9 mouse cellular contexts compared by ENCODE assay signal in genomic region chr5:125531634-125532033, GRCm38 (mm10). TPM values are rescaled to one million over a fixed set of nuclear protein-coding genes. Genes with fewer than 3 reads are reported as not detected.
DNase-seq lines count a peak whose midpoint lies in the region; ATAC-seq lines count a peak whose summit lies in the region.
"Had no signal": no experiment of that assay in that cellular context is flagged by ENCODE, and none has a peak within 500 bp of the region (broad histone marks: within the 10 kb centered on the region; RNA-seq: fewer than 3 reads in every experiment).

Tmem132b (plus strand) TSS chr5:125531774.

- peak; percentile 53 for DNase-seq in layer of hippocampus, adult 11-12 months (ENCODE audit: low spot score)
- no peak for DNase-seq in layer of hippocampus, adult 9-10 months (ENCODE audit: low spot score)
- DNase-seq in forebrain, embryonic 11.5 days (ENCODE audit: low spot score): peak; percentile 72
- peak; percentile 60 for DNase-seq in layer of hippocampus, adult 9-11 months
- DNase-seq in midbrain, embryonic 11.5 days (ENCODE audit: low spot score, missing footprints): peak; percentile 91
- no peak for DNase-seq in adrenal gland, adult 18-20 months (ENCODE audit: low spot score in 2 of 2)
- no peak for DNase-seq in thymus, postnatal 14 days
- no peak for DNase-seq in kidney, adult 18-20 months

- H3K27ac ChIP-seq in forebrain, embryonic 11.5 days (ENCODE audit: low read depth, low read length): no peak within 1 kb of the TSS
- H3K27ac ChIP-seq in midbrain, embryonic 11.5 days (ENCODE audit: low read depth, low read length): no peak within 1 kb of the TSS

- peak within 1 kb of the TSS; percentile 84 for H3K4me2 ChIP-seq in forebrain, embryonic 11.5 days (ENCODE audit: low read depth, low read length, severe bottlenecking)
- peak within 1 kb of the TSS; percentile 63 for H3K4me2 ChIP-seq in midbrain, embryonic 11.5 days

- peak within 1 kb of the TSS; percentile 48 for H3K9ac ChIP-seq in forebrain, embryonic 11.5 days (ENCODE audit: low read length)
- H3K9ac ChIP-seq in midbrain, embryonic 11.5 days (ENCODE audit: low read length): peak within 1 kb of the TSS; percentile 50

- ATAC-seq in forebrain, embryonic 11.5 days (replicated peaks; ENCODE audit: low FRiP score): 0 out of 2 replicates have a peak, but pooled peaks have one; percentile 19
- ATAC-seq in midbrain, embryonic 11.5 days (ENCODE audit: low FRiP score): peak; percentile 15

- peak within 1 kb of the TSS; percentile 45 for H3K4me3 ChIP-seq in forebrain, embryonic 11.5 days (ENCODE audit: low read depth, low read length)
- H3K4me3 ChIP-seq in midbrain, embryonic 11.5 days (ENCODE audit: low read depth, low read length): peak within 1 kb of the TSS; percentile 52

- no peaks in the 10 kb centered on the region for H3K9me3 ChIP-seq in forebrain, embryonic 11.5 days (ENCODE audit: control insufficient read depth, low read length)
- H3K9me3 ChIP-seq in midbrain, embryonic 11.5 days (ENCODE audit: control insufficient read depth, low read length): no peaks in the 10 kb centered on the region

- 3% methylated on average over 22 of the region's 25 CpGs for WGBS in forebrain, embryonic 11.5 days
- WGBS in midbrain, embryonic 11.5 days: 1% methylated on average over 25 of the region's 25 CpGs

- peaks cover 46% of the 10 kb centered on the region for H3K27me3 ChIP-seq in forebrain, embryonic 11.5 days (ENCODE audit: control insufficient read depth, insufficient read depth, low read length)
- peaks cover 48% of the 10 kb centered on the region for H3K27me3 ChIP-seq in midbrain, embryonic 11.5 days (ENCODE audit: control insufficient read depth, insufficient read depth, low read length)

- H3K4me1 ChIP-seq in forebrain, embryonic 11.5 days (replicated peaks; ENCODE audit: control insufficient read depth, insufficient read depth, low read length): peaks cover 19% of the 10 kb centered on the region
- H3K4me1 ChIP-seq in midbrain, embryonic 11.5 days (ENCODE audit: control insufficient read depth, insufficient read depth, low read length): peaks cover 11% of the 10 kb centered on the region

- H3K36me3 ChIP-seq in forebrain, embryonic 11.5 days (ENCODE audit: control insufficient read depth, insufficient read depth, low read length): no peaks in the 10 kb centered on the region
- H3K36me3 ChIP-seq in midbrain, embryonic 11.5 days (ENCODE audit: control insufficient read depth, insufficient read depth, low read length): no peaks in the 10 kb centered on the region

RNA-seq across cellular contexts. Expression of gene Tmem132b, which starts in this region (rescaled TPM):
- 0.67 and 1.0 TPM in 2 replicates for polyA plus RNA-seq in forebrain, embryonic 11.5 days (2014; fragmentation: Nextera tagmentation; extraction: Ambion mirVana)
- 0.42 and 0.50 TPM in 2 replicates for polyA plus RNA-seq in midbrain, embryonic 11.5 days (2014; fragmentation: Nextera tagmentation; extraction: Ambion mirVana)
- 1 to 10 TPM; 2.0 to 2.1 TPM for total RNA-seq in adrenal gland, adult 18-20 months (2021)
- polyA plus RNA-seq: liver, embryonic 16.5 days had no signal

Comparison
In these comparisons a context has a peak if more than half of its experiments do, and no peak if none do; other contexts are left out.
1. DNase-seq: peak in layer of hippocampus, adult 11-12 months (single experiment), forebrain, embryonic 11.5 days (single experiment) and layer of hippocampus, adult 9-11 months (single experiment); none in layer of hippocampus, adult 9-10 months (single experiment), adrenal gland, adult 18-20 months (0 of 2), thymus, postnatal 14 days (single experiment) and kidney, adult 18-20 months (single experiment).
2. Peak in DNase-seq, ATAC-seq, H3K4me3 ChIP-seq, H3K9ac ChIP-seq and H3K4me2 ChIP-seq in midbrain, embryonic 11.5 days; RNA of the gene not detected or under 1 TPM.